Mouse (Mus musculus): Measurements from ENCODE around the gene Kif23. TPM values are rescaled to one million over a fixed set of nuclear protein-coding genes. Genes with fewer than 3 reads are reported as not detected.
A peak's percentile ranks its signal among the peaks of the same experiment; 100 is the strongest.

Gene Kif23
- polyA plus RNA-seq, 1 experiment from 2014 or later, result 140 TPM

GRCm38 (mm10) chr9:61932009-61932408, 14.6 kb downstream of the Kif23 start:
- H3K9ac ChIP-seq (replicated peaks; ENCODE audit: low read depth, low read length), result no peak overlapping the region
- no peaks in the 10 kb centered on the region for H3K4me1 ChIP-seq (ENCODE audit: control insufficient read depth, insufficient read depth, low read length)
- no peak overlapping the region for H3K4me3 ChIP-seq (ENCODE audit: low read depth, low read length)
- H3K9me3 ChIP-seq (ENCODE audit: control insufficient read depth, low read depth, low read length), result no peaks in the 10 kb centered on the region
- 93% methylated on average over 3 of the region's 3 CpGs for WGBS
- peaks cover 76% of the 10 kb centered on the region for H3K36me3 ChIP-seq (ENCODE audit: control insufficient read depth, insufficient read depth, low read length)
- no peaks in the 10 kb centered on the region for H3K27me3 ChIP-seq (ENCODE audit: control insufficient read depth, insufficient read depth, low read length)
- H3K27ac ChIP-seq (ENCODE audit: low read length), result no peak overlapping the region
- no peak overlapping the region for H3K4me2 ChIP-seq (replicated peaks; ENCODE audit: low read depth, low read length)
- no peak for ATAC-seq (ENCODE audit: insufficient number of reproducible peaks, insufficient read depth, low FRiP score, low read depth)

- no peaks in the 10 kb centered on the region for H3K27me3 ChIP-seq (ENCODE audit: control insufficient read depth, insufficient read depth, low read length)
- 89% methylated on average over 10 of the region's 10 CpGs for WGBS
- ATAC-seq (ENCODE audit: insufficient number of reproducible peaks, insufficient read depth, low FRiP score, low read depth), result no peak
- H3K4me2 ChIP-seq (replicated peaks; ENCODE audit: low read depth, low read length), result no peak overlapping the region
- no peaks in the 10 kb centered on the region for H3K9me3 ChIP-seq (ENCODE audit: control insufficient read depth, low read depth, low read length)
- peaks cover 85% of the 10 kb centered on the region for H3K36me3 ChIP-seq (ENCODE audit: control insufficient read depth, insufficient read depth, low read length)
- H3K27ac ChIP-seq (ENCODE audit: low read length), result no peak overlapping the region
- H3K9ac ChIP-seq (replicated peaks; ENCODE audit: low read depth, low read length), result no peak overlapping the region
- H3K4me3 ChIP-seq (ENCODE audit: low read depth, low read length), result no peak overlapping the region
- no peaks in the 10 kb centered on the region for H3K4me1 ChIP-seq (ENCODE audit: control insufficient read depth, insufficient read depth, low read length)
These were observed 21.4 kb downstream of the Kif23 start for GRCm38 (mm10) chr9:61925086-61925660.

GRCm38 (mm10) chr9:61920331-61920730, 26.2 kb downstream of the Kif23 start:
- no peak for ATAC-seq (ENCODE audit: insufficient number of reproducible peaks, insufficient read depth, low FRiP score, low read depth)
- 90% methylated on average over 6 of the region's 6 CpGs for WGBS

GRCm38 (mm10) chr9:61919464-61919863, 27.1 kb downstream of the Kif23 start:
- Histone ChIP-seq H3K9me3 (ENCODE audit: control insufficient read depth, low read depth, low read length) (no peaks in the 10 kb centered on the region), H3K27me3 (ENCODE audit: control insufficient read depth, insufficient read depth, low read length) (no peaks in the 10 kb centered on the region), H3K4me3 (ENCODE audit: low read depth, low read length) (no peak overlapping the region), H3K4me2 (replicated peaks; ENCODE audit: low read depth, low read length) (no peak overlapping the region), H3K27ac (ENCODE audit: low read length) (no peak overlapping the region), H3K4me1 (ENCODE audit: control insufficient read depth, insufficient read depth, low read length) (no peaks in the 10 kb centered on the region), H3K9ac (replicated peaks; ENCODE audit: low read depth, low read length) (no peak overlapping the region), H3K36me3 (ENCODE audit: control insufficient read depth, insufficient read depth, low read length) (peaks cover 57% of the 10 kb centered on the region)
- ATAC-seq (ENCODE audit: insufficient number of reproducible peaks, insufficient read depth, low FRiP score, low read depth), result no peak
- WGBS, result 95% methylated on average over 5 of the region's 5 CpGs

More at GRCm38 (mm10) chr9:61920331-61920730, 26.2 kb downstream of the Kif23 start:
- Histone ChIP-seq H3K36me3 (ENCODE audit: control insufficient read depth, insufficient read depth, low read length) (peaks cover 66% of the 10 kb centered on the region), H3K27me3 (ENCODE audit: control insufficient read depth, insufficient read depth, low read length) (no peaks in the 10 kb centered on the region), H3K4me1 (ENCODE audit: control insufficient read depth, insufficient read depth, low read length) (no peaks in the 10 kb centered on the region), H3K4me3 (ENCODE audit: low read depth, low read length) (no peak overlapping the region), H3K9me3 (ENCODE audit: control insufficient read depth, low read depth, low read length) (no peaks in the 10 kb centered on the region), H3K4me2 (replicated peaks; ENCODE audit: low read depth, low read length) (no peak overlapping the region), H3K27ac (ENCODE audit: low read length) (no peak overlapping the region), H3K9ac (replicated peaks; ENCODE audit: low read depth, low read length) (no peak overlapping the region)

DNA sequence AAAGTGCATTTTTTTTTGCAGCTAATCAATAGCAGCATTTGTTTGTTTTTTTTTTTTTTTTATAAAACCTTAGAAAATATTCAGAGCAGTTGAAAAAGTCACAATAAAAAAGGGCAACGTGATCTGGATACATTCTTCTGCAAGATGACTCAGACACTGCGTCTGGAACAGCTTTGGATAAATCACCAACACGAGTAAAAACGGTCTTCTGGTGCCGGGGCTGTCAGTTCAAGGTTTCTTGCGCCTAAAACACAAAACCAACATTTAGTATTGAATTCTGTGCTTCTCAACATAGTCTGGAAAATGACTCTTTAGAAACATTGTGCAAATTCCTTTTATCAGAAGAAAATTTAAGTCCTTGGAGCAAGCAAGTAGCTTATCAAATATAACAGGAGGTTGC, 29.1 kb downstream of the Kif23 start:
- Histone ChIP-seq H3K9ac (replicated peaks; ENCODE audit: low read depth, low read length) (no peak overlapping the region), H3K27me3 (ENCODE audit: control insufficient read depth, insufficient read depth, low read length) (no peaks in the 10 kb centered on the region), H3K4me2 (replicated peaks; ENCODE audit: low read depth, low read length) (no peak overlapping the region), H3K36me3 (ENCODE audit: control insufficient read depth, insufficient read depth, low read length) (peaks cover 51% of the 10 kb centered on the region), H3K4me1 (ENCODE audit: control insufficient read depth, insufficient read depth, low read length) (peaks cover 7% of the 10 kb centered on the region; the same call in 1 of the 2 replicates), H3K9me3 (ENCODE audit: control insufficient read depth, low read depth, low read length) (no peaks in the 10 kb centered on the region), H3K27ac (ENCODE audit: low read length) (no peak overlapping the region), H3K4me3 (ENCODE audit: low read depth, low read length) (no peak overlapping the region)
- ATAC-seq (ENCODE audit: insufficient number of reproducible peaks, insufficient read depth, low FRiP score, low read depth), result no peak
- WGBS, result 89% methylated on average over 6 of the region's 6 CpGs

DNA sequence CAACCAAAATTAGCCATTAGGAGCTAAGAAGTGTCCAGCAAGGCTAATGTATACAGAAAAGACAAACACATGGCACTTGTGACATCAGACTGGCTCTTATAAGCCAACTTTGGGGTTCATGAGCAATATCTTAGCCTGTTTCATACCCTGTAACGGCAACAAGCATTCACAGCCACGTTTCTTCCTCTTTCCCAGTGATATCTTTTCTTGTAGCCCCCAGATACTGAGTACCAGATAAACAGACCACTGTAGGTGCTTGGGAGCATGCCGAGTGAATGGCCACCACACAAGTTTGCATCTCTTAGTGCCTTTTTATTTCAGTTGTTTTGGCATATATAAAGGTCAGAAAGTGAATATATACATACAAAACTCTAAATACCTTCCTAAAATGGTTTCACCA, 29.6 kb downstream of the Kif23 start:
- H3K4me3 ChIP-seq (ENCODE audit: low read depth, low read length), result no peak overlapping the region
- no peak overlapping the region for H3K9ac ChIP-seq (replicated peaks; ENCODE audit: low read depth, low read length)
- peaks cover 7% of the 10 kb centered on the region; the same call in 1 of the 2 replicates for H3K4me1 ChIP-seq (ENCODE audit: control insufficient read depth, insufficient read depth, low read length)
- WGBS, result 90% methylated on average over 3 of the region's 3 CpGs
- no peaks in the 10 kb centered on the region for H3K9me3 ChIP-seq (ENCODE audit: control insufficient read depth, low read depth, low read length)
- no peak overlapping the region for H3K27ac ChIP-seq (ENCODE audit: low read length)
- no peak overlapping the region for H3K4me2 ChIP-seq (replicated peaks; ENCODE audit: low read depth, low read length)
- ATAC-seq (ENCODE audit: insufficient number of reproducible peaks, insufficient read depth, low FRiP score, low read depth), result no peak
- peaks cover 53% of the 10 kb centered on the region for H3K36me3 ChIP-seq (ENCODE audit: control insufficient read depth, insufficient read depth, low read length)
- no peaks in the 10 kb centered on the region for H3K27me3 ChIP-seq (ENCODE audit: control insufficient read depth, insufficient read depth, low read length)

- Histone ChIP-seq H3K4me2 (replicated peaks; ENCODE audit: low read depth, low read length) (peak overlapping the region; percentile 78), H3K4me1 (ENCODE audit: control insufficient read depth, insufficient read depth, low read length) (peaks cover 7% of the 10 kb centered on the region; the same call in 1 of the 2 replicates), H3K4me3 (ENCODE audit: low read depth, low read length) (peak overlapping the region; percentile 97), H3K36me3 (ENCODE audit: control insufficient read depth, insufficient read depth, low read length) (peaks cover 47% of the 10 kb centered on the region), H3K27ac (ENCODE audit: low read length) (peak overlapping the region; percentile 91; the same call in 1 of the 2 replicates), H3K9ac (replicated peaks; ENCODE audit: low read depth, low read length) (peak overlapping the region; percentile 46; the same call in 1 of the 2 replicates), H3K9me3 (ENCODE audit: control insufficient read depth, low read depth, low read length) (no peaks in the 10 kb centered on the region), H3K27me3 (ENCODE audit: control insufficient read depth, insufficient read depth, low read length) (no peaks in the 10 kb centered on the region)
- ATAC-seq (ENCODE audit: insufficient number of reproducible peaks, insufficient read depth, low FRiP score, low read depth), result no peak
- 38% methylated on average over 4 of the region's 4 CpGs for WGBS
These were observed 31.1 kb downstream of the Kif23 start for GRCm38 (mm10) chr9:61915393-61916005.

- 1% methylated on average over 13 of the region's 13 CpGs for WGBS
- H3K36me3 ChIP-seq (ENCODE audit: control insufficient read depth, insufficient read depth, low read length), result peaks cover 44% of the 10 kb centered on the region
- peaks cover 7% of the 10 kb centered on the region; the same call in 1 of the 2 replicates for H3K4me1 ChIP-seq (ENCODE audit: control insufficient read depth, insufficient read depth, low read length)
- peak overlapping the region; percentile 91 for H3K27ac ChIP-seq (ENCODE audit: low read length)
- no peaks in the 10 kb centered on the region for H3K9me3 ChIP-seq (ENCODE audit: control insufficient read depth, low read depth, low read length)
- peak overlapping the region; percentile 78 for H3K4me2 ChIP-seq (replicated peaks; ENCODE audit: low read depth, low read length)
- peak overlapping the region; percentile 46 for H3K9ac ChIP-seq (replicated peaks; ENCODE audit: low read depth, low read length)
- peak; percentile 5; the same call in 1 of the 2 replicates for ATAC-seq (ENCODE audit: insufficient number of reproducible peaks, insufficient read depth, low FRiP score, low read depth)
- H3K4me3 ChIP-seq (ENCODE audit: low read depth, low read length), result peak overlapping the region; percentile 97
- no peaks in the 10 kb centered on the region for H3K27me3 ChIP-seq (ENCODE audit: control insufficient read depth, insufficient read depth, low read length)
These were observed 31.7 kb downstream of the Kif23 start for GRCm38 (mm10) chr9:61914917-61915300.

Data from stomach, embryonic 14.5 days (tissue).